Mouse (Mus musculus) urinary bladder, postnatal 36 days (tissue): ENCODE results near the gene Exoc6.
"Not testable (repeated sequence)": the region's sequence is repeated elsewhere in the genome, so short reads cannot be mapped to it uniquely, and the experiment has no call there.

Experiments used
- DNase-seq, 2 experiments: peaks; one replicate each; pipeline ENCODE4 v3.0.0; 2022; ENCODE audit warnings: low spot score in 2 of 2, mixed read lengths in 1 of 2

The Exoc6 gene

DNA sequence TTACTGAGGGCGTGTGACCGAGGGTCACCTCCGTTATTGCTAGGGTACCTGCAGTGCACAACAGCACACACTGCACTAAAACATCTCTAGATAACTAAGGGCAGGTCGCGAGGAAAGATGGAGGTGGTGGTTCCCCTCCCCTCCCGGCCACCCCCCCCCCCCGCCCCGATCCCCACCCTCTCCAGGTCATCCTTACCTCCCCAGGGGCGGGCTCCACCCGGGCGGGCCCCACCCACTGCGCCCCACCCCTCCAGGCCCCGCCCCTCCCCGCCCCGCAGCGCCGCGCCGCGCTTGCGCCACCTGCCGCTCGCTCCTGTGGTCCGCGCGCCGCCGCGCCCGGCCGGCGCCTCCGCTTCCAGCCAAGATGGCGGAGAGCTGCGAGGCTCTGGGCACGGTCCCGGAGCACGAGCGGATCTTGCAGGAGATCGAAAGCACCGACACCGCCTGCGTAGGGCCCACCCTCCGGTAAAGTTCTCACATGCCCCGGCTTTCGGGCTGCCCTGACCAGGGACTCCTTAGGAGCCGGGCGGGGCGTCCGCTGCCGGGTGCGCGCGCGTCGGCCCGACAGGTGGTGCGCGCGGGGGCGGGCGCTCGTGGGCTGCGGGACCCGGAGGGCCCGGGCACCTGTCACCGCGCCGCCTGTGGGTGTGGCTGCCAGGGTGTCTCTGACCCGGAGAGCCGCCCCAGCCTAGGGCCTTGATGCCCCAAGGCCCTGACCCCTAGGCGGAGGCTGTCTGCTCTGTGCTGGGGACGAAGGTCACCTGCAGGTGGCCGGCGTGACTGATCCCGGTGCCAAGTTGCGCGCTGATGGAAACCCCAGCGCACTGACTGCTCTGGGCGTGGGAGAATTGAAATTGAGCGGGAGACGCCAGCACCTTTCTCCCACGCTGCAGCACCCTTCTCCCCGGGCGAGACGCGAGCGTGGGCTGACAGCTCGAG lies at the start of gene Exoc6:
Gene Exoc6, plus strand, starts transcription at position 318 of the 939 bp plus-strand sequence.
- DNase-seq = peak; percentile 58 to 74

GRCm38 (mm10) chr19:37502996-37503395 lies 47.2 kb upstream of the Exoc6 start:
- no peak for DNase-seq

DNA sequence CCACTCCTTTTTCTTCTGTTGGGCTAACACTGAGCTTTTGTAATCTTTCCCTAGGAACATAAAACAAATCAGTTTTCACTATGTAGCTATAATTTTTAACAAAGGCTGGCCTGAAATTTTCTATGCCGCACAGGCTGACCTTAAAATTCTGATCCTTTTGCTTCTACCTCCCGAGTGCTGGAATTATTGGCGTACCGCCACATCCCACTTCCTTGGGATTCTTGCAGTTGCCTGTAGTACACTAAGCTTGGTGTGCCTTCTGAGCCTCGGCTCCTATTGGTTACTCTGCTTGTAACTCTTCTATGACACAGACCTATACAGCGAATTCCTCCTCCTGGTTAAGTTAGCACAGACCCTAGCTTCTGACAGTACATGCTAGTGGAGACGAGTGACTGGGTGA lies 44.2 kb upstream of the Exoc6 start:
- no peak for DNase-seq

GRCm38 (mm10) chr19:37506614-37507013 lies 43.6 kb upstream of the Exoc6 start:
- no peak for DNase-seq

DNA sequence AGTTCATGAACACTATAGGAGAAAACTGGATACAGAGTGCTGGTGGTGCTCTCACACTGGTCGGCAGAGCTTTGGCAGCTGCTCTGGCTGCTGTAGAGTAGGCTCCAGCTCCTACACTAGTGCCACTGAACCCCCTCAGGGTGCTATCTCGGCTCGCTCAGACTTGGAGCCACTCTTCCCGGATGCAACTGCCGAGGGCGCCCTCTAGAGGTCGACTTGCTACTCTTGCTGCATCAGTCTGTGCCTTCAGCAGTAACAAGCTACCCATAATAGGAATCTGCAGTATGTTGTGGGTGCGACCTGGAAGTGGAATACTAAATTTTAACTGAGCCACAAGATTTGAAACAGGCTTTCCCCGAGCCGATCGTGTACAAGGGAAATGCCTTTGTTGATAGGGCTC lies 40.5 kb upstream of the Exoc6 start:
- peak; percentile 67 to 73 for DNase-seq

- DNase-seq = no peak
These were observed 35.4 kb upstream of the Exoc6 start for GRCm38 (mm10) chr19:37514811-37515292.

GRCm38 (mm10) chr19:37517419-37517818 lies 32.8 kb upstream of the Exoc6 start:
- no peak for DNase-seq

GRCm38 (mm10) chr19:37520740-37521433 lies 29.3 kb upstream of the Exoc6 start:
- no peak for DNase-seq

GRCm38 (mm10) chr19:37521434-37521781 lies 28.8 kb upstream of the Exoc6 start:
- DNase-seq = no peak

GRCm38 (mm10) chr19:37523280-37524062 lies 26.7 kb upstream of the Exoc6 start:
- DNase-seq = no peak

GRCm38 (mm10) chr19:37525925-37526324 lies 24.3 kb upstream of the Exoc6 start:
- no peak for DNase-seq

- DNase-seq = no peak
These were observed 23.4 kb upstream of the Exoc6 start for GRCm38 (mm10) chr19:37526768-37527167.

- DNase-seq = not testable (repeated sequence)
These were observed 22.5 kb upstream of the Exoc6 start for GRCm38 (mm10) chr19:37527736-37528135.

DNA sequence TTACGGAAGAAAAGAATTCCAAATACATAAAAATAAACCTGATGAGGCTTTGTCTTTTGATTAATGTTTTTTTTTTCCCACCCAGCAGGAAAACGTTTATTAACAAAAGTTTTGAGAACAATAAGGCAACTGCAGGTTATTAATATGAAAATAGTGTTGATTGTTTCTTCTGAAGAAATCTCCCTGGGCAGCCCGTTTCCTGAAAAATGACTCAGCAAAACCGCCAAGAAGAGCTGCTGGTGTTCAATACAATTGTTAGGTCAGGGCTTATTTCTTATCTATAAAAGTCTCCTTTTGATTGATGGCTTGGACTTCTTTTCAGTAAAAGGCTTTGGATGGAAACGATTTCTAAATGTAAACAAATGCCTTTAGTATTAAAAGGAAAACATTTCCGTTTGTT lies 21.6 kb upstream of the Exoc6 start:
- no peak for DNase-seq

GRCm38 (mm10) chr19:37529296-37529695 lies 20.9 kb upstream of the Exoc6 start:
- no peak for DNase-seq

GRCm38 (mm10) chr19:37529975-37530515 lies 20.2 kb upstream of the Exoc6 start:
- DNase-seq = no peak

- no peak for DNase-seq
These were observed 19.6 kb upstream of the Exoc6 start for GRCm38 (mm10) chr19:37530601-37531000.

DNA sequence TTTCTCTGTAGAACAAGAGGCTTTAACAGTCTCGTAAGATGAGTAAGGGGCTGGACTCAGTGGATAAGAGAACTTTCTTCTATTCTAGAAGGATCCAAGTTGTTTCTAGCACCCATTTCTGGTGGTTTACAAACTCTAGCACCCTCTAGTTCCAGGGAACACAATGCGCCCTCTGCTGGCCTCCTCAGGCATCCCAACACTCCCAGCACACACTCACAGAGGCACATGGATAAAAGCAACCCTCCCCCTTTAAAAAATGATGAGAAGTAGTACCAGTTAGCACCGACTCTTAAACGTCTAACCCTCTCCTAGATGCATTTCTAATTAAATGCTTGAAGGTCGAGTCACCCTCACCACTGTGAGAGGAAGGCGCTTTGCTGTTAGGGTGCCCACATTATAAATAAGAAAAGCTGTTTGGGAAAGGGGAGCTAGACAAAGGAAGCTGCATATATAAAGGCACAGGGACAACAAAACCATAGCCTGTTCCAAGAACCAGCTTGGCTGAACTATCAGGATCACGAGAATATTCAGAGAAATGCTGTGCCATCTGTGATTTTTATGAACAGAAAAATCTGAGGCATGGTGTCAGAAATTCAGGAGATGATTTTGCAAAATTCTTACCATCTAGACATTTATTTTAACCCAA lies 18.9 kb upstream of the Exoc6 start:
- no peak for DNase-seq

GRCm38 (mm10) chr19:37533196-37533595 lies 17.0 kb upstream of the Exoc6 start:
- DNase-seq = no peak

GRCm38 (mm10) chr19:37534737-37535365 lies 15.4 kb upstream of the Exoc6 start:
- no peak for DNase-seq

DNA sequence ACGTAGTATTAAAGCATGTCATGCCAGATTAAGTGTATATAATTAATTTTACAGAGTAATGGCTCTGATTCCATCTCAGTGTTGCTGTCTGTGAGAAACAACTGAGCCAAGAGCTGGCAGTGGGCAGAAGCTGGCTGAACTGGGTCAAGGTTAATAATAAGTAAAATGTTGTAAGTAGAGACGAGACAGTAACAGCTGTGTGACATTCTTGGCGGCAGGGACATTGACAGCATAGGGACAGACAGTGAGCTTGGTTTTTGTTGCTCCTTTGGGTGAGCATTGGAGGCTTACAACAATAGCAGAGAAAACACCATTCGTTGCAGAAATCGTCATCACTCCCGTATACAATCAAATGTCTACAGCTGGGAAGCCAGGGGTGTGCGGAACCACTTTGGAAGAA lies 13.8 kb upstream of the Exoc6 start:
- no peak for DNase-seq
